Comparison of ENCODE assay signal across 12 mouse cellular contexts in genomic region chr13:3372701-3373100, GRCm38 (mm10).
DNase-seq lines count a peak whose midpoint lies in the region; TF ChIP-seq lines count a peak whose summit lies in the region.
"Had no signal": no experiment of that assay in that cellular context is flagged by ENCODE, and none has a peak within 500 bp of the region (broad histone marks: within the 10 kb centered on the region; RNA-seq: fewer than 3 reads in every experiment).

No protein-coding gene starts in this region.

- no peak for TF ChIP-seq EP300 in CH12.LX (IDR thresholded peaks at IDR 0.05; ENCODE audit: low read length)

- H3K4me3 ChIP-seq in liver, adult 2 months (ENCODE audit: insufficient read depth, low read depth, low read length): no peak overlapping the region
- no peak overlapping the region for H3K4me3 ChIP-seq in CH12.LX (replicated peaks in 1 of 3; ENCODE audit: low read depth in 2 of 3, low read length in 2 of 3, poor library complexity in 1 of 3)
- H3K4me3 ChIP-seq in limb, embryonic 10.5 days: no peak overlapping the region
- H3K4me3 ChIP-seq: forebrain, embryonic 13.5 days; limb, embryonic 12.5 days had no signal

- no peak for TF ChIP-seq CTCF in liver, adult 2 months (IDR thresholded peaks at IDR 0.05; ENCODE audit: low read depth, low read length)
- no peak for TF ChIP-seq CTCF in CH12.LX (conservative IDR thresholded peaks at IDR 0.05 in 1 of 2, IDR thresholded peaks at IDR 0.05 in 1 of 2; ENCODE audit: low read depth in 2 of 2, low read length in 2 of 2)

- no peak overlapping the region for H3K4me2 ChIP-seq in CH12.LX (ENCODE audit: insufficient read depth, low read depth, poor library complexity, severe bottlenecking)
- H3K4me2 ChIP-seq: forebrain, embryonic 13.5 days; limb, embryonic 12.5 days had no signal

- no peak for TF ChIP-seq POLR2A in liver, adult 2 months (IDR thresholded peaks at IDR 0.05; ENCODE audit: extremely low read depth, insufficient read depth, low read length)
- no peak for TF ChIP-seq POLR2A in CH12.LX (IDR thresholded peaks at IDR 0.05; ENCODE audit: low read depth, low read length)

- no peak for TF ChIP-seq RAD21 in CH12.LX (IDR thresholded peaks at IDR 0.05; ENCODE audit: low read depth, low read length)

- no peaks in the 10 kb centered on the region for H3K27me3 ChIP-seq in liver, adult 2 months (ENCODE audit: control insufficient read depth, insufficient read depth, low read length)
- H3K27me3 ChIP-seq in CH12.LX (replicated peaks): no peaks in the 10 kb centered on the region
- H3K27me3 ChIP-seq in limb, embryonic 10.5 days (ENCODE audit: low read depth, poor library complexity, severe bottlenecking): no peaks in the 10 kb centered on the region
- H3K27me3 ChIP-seq: forebrain, embryonic 13.5 days; limb, embryonic 12.5 days had no signal

- dilution Hi-C loops in CH12.LX (cut with MboI; ENCODE audit: extremely low pct_ligation_motif_present, extremely low pct_unique_long_range_greater_than_20kb, low sequenced_read_pairs): no loop called here

- H3K36me3 ChIP-seq in liver, adult 2 months (ENCODE audit: control insufficient read depth, insufficient read depth, low read length): no peaks in the 10 kb centered on the region
- no peaks in the 10 kb centered on the region for H3K36me3 ChIP-seq in CH12.LX (replicated peaks in 1 of 2; ENCODE audit: control insufficient read depth in 1 of 2, insufficient read depth in 1 of 2, low read length in 1 of 2)
- no peaks in the 10 kb centered on the region for H3K36me3 ChIP-seq in limb, embryonic 10.5 days
- H3K36me3 ChIP-seq: limb, embryonic 12.5 days had no signal

- H3K4me1 ChIP-seq in liver, adult 2 months (ENCODE audit: control insufficient read depth, insufficient read depth, low read length): no peaks in the 10 kb centered on the region
- no peaks in the 10 kb centered on the region for H3K4me1 ChIP-seq in CH12.LX (ENCODE audit: control insufficient read depth in 1 of 2, insufficient read depth in 2 of 2)
- H3K4me1 ChIP-seq in limb, embryonic 10.5 days: no peaks in the 10 kb centered on the region
- H3K4me1 ChIP-seq: forebrain, embryonic 13.5 days; limb, embryonic 12.5 days had no signal

- no peaks in the 10 kb centered on the region for H3K79me2 ChIP-seq in liver, adult 2 months (ENCODE audit: control insufficient read depth, insufficient read depth, low read length)
- no peaks in the 10 kb centered on the region for H3K79me2 ChIP-seq in CH12.LX (replicated peaks; ENCODE audit: control insufficient read depth, extremely low read depth, insufficient read depth, poor library complexity, severe bottlenecking)

- no peaks in the 10 kb centered on the region for H3K9me3 ChIP-seq in CH12.LX (replicated peaks; ENCODE audit: low read length)
- no peaks in the 10 kb centered on the region for H3K9me3 ChIP-seq in limb, embryonic 10.5 days (replicated peaks)

- WGBS in liver, adult 2 months: 68% methylated on average over 6 of the region's 6 CpGs
- 70% methylated on average over 6 of the region's 6 CpGs for WGBS in limb, embryonic 10.5 days

- no peak overlapping the region for H3K9ac ChIP-seq in liver, adult 2 months (ENCODE audit: low read depth, low read length)
- H3K9ac ChIP-seq in CH12.LX (ENCODE audit: insufficient read depth, low read depth): no peak overlapping the region
- H3K9ac ChIP-seq: forebrain, embryonic 13.5 days; limb, embryonic 12.5 days had no signal

- peak; percentile 41 for DNase-seq in liver, adult 2 months (ENCODE audit: extremely low read depth, low read depth, low spot score)
- DNase-seq in liver: no peak
- DNase-seq in CH12.LX (ENCODE audit: extremely low read depth): peak; percentile 46
- DNase-seq in adipocyte (ENCODE audit: low spot score): peak; percentile 80
- peak; percentile 31 for DNase-seq in limb, embryonic 10.5 days (ENCODE audit: low spot score)
- no peak for DNase-seq in cerebellum, postnatal 36 days
- DNase-seq in kidney, postnatal 4 days: no peak
- DNase-seq in ovary, postnatal 14 days (ENCODE audit: low spot score): no peak
- DNase-seq: heart, postnatal 4 days; lung, postnatal 10 days had no signal

- no peak overlapping the region for H3K27ac ChIP-seq in liver, adult 2 months (replicated peaks; ENCODE audit: insufficient read depth, low read depth, low read length)
- H3K27ac ChIP-seq in CH12.LX (ENCODE audit: insufficient read depth, low read depth): no peak overlapping the region
- H3K27ac ChIP-seq in limb, embryonic 10.5 days: no peak overlapping the region
- H3K27ac ChIP-seq: forebrain, embryonic 13.5 days; limb, embryonic 12.5 days had no signal

- in situ Hi-C loops in CH12.LX (cut with MboI; ENCODE audit: low pct_ligation_motif_present, low pct_unique_long_range_greater_than_20kb, low sequenced_read_pairs): no loop called here

TF ChIP-seq in CH12.LX, 34 proteins besides CTCF, POLR2A, EP300 and RAD21:
- TF ChIP-seq SMC3 (IDR thresholded peaks at IDR 0.05; ENCODE audit: low read depth, low read length) (no peak), MXI1 (IDR thresholded peaks at IDR 0.05; ENCODE audit: low read depth, low read length) (no peak), NRF1 (IDR thresholded peaks at IDR 0.05; ENCODE audit: low read depth, low read length) (no peak), BHLHE40 (IDR thresholded peaks at IDR 0.05; ENCODE audit: low read depth, low read length) (no peak), USF2 (conservative IDR thresholded peaks at IDR 0.05; ENCODE audit: low read depth, low read length) (no peak), MAX (IDR thresholded peaks at IDR 0.05; ENCODE audit: low read length) (no peak), TCF12 (IDR thresholded peaks at IDR 0.05; ENCODE audit: low read depth, low read length) (no peak), ZMIZ1 (IDR thresholded peaks at IDR 0.05; ENCODE audit: low read depth, low read length) (no peak)

Comparison
In these comparisons a context has a peak if more than half of its experiments do, and no peak if none do; other contexts are left out.
1. DNase-seq: peak in liver, adult 2 months (single experiment), CH12.LX (single experiment), adipocyte (single experiment) and limb, embryonic 10.5 days (single experiment); none in liver (single experiment), cerebellum, postnatal 36 days (0 of 2), kidney, postnatal 4 days (0 of 2) and ovary, postnatal 14 days (single experiment).